Comparison of ENCODE assay signal across 1 mouse cellular context in the genomic region with DNA sequence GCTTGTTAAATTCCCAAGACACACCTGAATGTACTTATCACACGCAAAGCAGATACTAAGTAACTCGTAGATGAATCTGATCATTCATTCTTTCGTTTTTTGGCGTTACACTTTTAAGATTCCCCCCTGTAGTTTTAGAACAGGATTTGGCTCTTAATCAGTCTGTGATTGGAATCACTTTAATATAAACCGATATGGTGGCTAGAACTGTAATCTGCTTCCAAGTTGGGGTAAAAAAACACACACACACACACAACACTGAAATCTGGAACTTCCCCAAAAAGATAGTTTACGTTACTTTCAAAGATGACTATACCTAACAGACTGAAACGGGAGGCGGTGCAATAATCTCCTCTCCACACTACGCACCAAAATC.
TF ChIP-seq lines count a peak whose summit lies in the region.

No protein-coding gene starts in this region.

TF ChIP-seq in CH12.LX, 34 proteins besides CTCF, POLR2A, EP300 and RAD21 (continued from another document):
- TF ChIP-seq JUN (IDR thresholded peaks at IDR 0.05; ENCODE audit: insufficient read depth, low read depth, low read length) (no peak), MEF2A (IDR thresholded peaks at IDR 0.05; ENCODE audit: borderline replicate concordance, low read depth, low read length) (no peak), E2F4 (IDR thresholded peaks at IDR 0.05; ENCODE audit: insufficient replicate concordance, low read depth, low read length) (no peak), NELFE (IDR thresholded peaks at IDR 0.05; ENCODE audit: low read depth, low read length) (no peak), MAZ (IDR thresholded peaks at IDR 0.05; ENCODE audit: low read depth, low read length) (no peak), TCF12 (IDR thresholded peaks at IDR 0.05; ENCODE audit: low read depth, low read length) (no peak), USF2 (conservative IDR thresholded peaks at IDR 0.05; ENCODE audit: low read depth, low read length) (no peak), USF1 (IDR thresholded peaks at IDR 0.05; ENCODE audit: low read depth, low read length) (no peak), HCFC1 (IDR thresholded peaks at IDR 0.05; ENCODE audit: low read depth, low read length) (no peak)
